Mouse (Mus musculus): ENCODE measurements around the gene Gm30191. TPM values are rescaled to one million over a fixed set of nuclear protein-coding genes. Genes with fewer than 3 reads are reported as not detected.
"Not testable (repeated sequence)": the region's sequence is repeated elsewhere in the genome, so short reads cannot be mapped to it uniquely, and the experiment has no call there.

Gene Gm30191
- polyA plus RNA-seq, 1 experiment from 2014 or later: not detected

DNA sequence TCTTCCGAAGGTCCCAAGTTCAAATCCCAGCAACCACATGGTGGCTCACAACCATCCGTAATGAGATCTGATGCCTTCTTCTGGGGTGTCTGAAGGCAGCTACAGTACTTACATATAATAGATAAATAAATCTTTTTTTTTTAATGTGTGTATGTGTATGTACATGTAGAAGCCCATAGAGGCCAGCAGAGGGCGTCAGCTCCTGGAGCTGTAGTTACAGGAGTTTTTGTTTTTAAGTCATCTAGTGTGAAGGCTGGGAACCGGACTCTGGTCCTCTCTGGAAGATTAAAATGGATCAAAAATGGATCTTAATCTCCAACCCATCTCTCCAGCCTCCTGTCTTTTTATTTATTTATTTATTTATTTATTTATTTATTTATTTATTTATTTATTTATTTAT is 49.4 kb downstream of the Gm30191 start:
- 87% methylated on average over 4 of the region's 4 CpGs for WGBS
- H3K4me3 ChIP-seq (replicated peaks); H3K36me3 ChIP-seq; ATAC-seq; H3K4me1 ChIP-seq (replicated peaks); H3K4me2 ChIP-seq (replicated peaks); H3K9me3 ChIP-seq; H3K27ac ChIP-seq; H3K9ac ChIP-seq (replicated peaks): not testable (repeated sequence)
- H3K27me3 ChIP-seq: peaks cover 13% of the 10 kb centered on the region

DNA sequence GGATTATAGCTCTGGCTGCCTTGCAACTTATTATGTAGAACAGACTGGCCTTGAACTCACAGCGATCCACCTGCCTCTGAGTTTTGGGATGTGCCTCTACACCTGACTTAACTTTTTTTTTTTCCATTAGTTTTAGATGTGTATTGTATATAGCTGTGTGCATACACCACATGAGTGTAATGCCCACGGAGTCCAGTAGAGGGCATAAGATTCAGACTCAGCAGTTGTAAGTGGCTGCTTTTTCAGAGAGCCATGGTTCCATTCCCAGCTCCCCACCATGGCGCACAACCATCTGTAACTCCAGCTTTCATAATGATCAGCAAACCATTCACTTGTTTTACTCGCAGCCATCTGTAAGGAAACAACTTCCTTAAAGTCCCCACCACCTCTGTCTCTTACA is 49.8 kb downstream of the Gm30191 start:
- no peaks in the 10 kb centered on the region for H3K9me3 ChIP-seq
- no peak overlapping the region for H3K4me2 ChIP-seq (replicated peaks)
- no peak overlapping the region for H3K4me3 ChIP-seq (replicated peaks)
- ATAC-seq: no peak
- 95% methylated on average over 4 of the region's 4 CpGs for WGBS
- no peaks in the 10 kb centered on the region for H3K4me1 ChIP-seq (replicated peaks)
- no peak overlapping the region for H3K9ac ChIP-seq (replicated peaks)
- no peak overlapping the region for H3K27ac ChIP-seq
- H3K36me3 ChIP-seq: no peaks in the 10 kb centered on the region
- H3K27me3 ChIP-seq: peaks cover 13% of the 10 kb centered on the region

DNA sequence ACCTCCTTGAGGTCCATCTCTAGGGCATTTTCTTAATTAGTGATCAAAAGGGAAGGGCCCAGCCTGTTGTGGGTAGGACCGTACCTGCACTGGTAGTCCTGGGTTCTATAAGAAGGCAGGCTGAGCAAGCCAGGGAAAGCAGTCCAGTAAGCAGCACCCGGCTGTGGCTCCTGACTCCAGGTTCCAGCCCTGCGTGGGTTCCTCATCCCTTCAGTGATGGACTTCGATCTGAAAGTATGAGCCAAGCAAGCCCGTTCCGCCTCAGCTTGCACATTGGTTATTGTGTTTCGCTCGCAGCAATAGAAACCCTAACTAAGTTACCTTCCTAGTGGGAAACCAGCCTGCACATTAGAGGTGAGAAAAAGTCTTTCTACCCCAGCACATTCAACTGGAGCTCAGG is 50.6 kb downstream of the Gm30191 start:
- WGBS: 95% methylated on average over 8 of the region's 8 CpGs
- no peak for ATAC-seq
- H3K9ac ChIP-seq (replicated peaks): no peak overlapping the region
- no peaks in the 10 kb centered on the region for H3K9me3 ChIP-seq
- no peak overlapping the region for H3K27ac ChIP-seq
- H3K4me2 ChIP-seq (replicated peaks): no peak overlapping the region
- H3K4me1 ChIP-seq (replicated peaks): no peaks in the 10 kb centered on the region
- no peak overlapping the region for H3K4me3 ChIP-seq (replicated peaks)
- no peaks in the 10 kb centered on the region for H3K36me3 ChIP-seq
- H3K27me3 ChIP-seq: peaks cover 12% of the 10 kb centered on the region

DNA sequence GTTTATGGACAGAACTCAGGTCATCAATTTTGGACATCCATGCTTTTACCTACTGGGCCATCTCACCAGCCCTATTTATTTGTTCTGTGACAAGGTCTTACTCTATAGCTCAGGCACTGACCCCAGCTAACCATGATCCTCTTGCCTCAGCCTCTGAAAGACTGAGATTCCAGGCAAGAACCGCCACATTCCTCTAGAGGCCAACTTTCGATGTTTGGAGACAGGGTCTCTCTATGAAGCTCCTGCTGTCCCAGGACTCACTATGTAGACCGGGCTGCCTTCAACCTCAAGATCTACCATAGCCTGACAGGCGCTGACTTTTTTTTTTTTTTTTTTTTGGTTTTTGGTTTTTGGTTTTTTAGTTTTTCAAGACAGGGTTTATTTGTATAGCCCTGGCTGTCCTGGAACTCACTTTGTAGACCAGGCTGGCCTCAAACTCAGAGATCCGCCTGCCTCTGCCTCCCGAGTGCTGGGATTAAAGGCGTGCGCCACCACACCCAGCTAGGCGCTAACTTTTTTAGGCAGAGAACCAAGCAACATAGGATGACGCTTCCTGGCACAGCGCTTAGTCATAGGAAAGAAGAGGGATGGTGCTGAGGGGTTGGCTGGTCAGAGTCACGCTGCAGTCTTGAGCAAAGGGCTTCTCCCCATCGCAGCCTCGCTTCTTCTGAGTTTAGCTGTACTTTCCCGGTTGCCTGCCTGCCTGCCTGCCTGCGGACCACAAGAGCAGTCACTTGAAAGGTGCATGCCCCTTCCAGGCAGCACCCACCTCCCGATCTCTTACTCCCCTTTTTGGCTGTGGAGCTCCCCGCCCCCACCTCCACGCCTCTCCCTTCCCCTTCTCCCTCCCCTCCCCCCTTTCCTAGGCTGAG is 52.1 kb downstream of the Gm30191 start:
- no peak overlapping the region for H3K9ac ChIP-seq (replicated peaks)
- no peak overlapping the region for H3K4me3 ChIP-seq (replicated peaks)
- no peaks in the 10 kb centered on the region for H3K9me3 ChIP-seq
- ATAC-seq: no peak
- no peaks in the 10 kb centered on the region for H3K4me1 ChIP-seq (replicated peaks)
- H3K36me3 ChIP-seq: no peaks in the 10 kb centered on the region
- no peak overlapping the region for H3K4me2 ChIP-seq (replicated peaks)
- peaks cover 3% of the 10 kb centered on the region for H3K27me3 ChIP-seq
- H3K27ac ChIP-seq: no peak overlapping the region
- 75% methylated on average over 19 of the region's 19 CpGs for WGBS

DNA sequence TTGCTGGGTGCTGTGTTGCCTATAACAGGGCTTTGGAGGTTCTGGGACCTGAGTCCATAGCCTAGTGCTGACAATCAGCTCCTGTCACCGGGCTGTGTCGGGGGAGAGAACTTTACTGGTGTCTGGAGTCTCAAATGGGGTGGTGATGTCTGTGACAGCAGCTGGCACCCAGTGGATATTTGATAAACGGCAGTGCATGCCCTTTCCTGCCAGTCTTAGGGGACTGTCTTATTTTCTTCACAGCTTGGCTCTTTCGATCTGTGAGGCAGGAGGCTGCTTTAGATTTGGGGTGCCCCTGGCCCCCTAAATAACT is 52.7 kb downstream of the Gm30191 start:
- Histone ChIP-seq H3K36me3 (no peaks in the 10 kb centered on the region), H3K4me1 (replicated peaks) (no peaks in the 10 kb centered on the region), H3K9me3 (no peaks in the 10 kb centered on the region), H3K4me2 (replicated peaks) (no peak overlapping the region), H3K9ac (replicated peaks) (no peak overlapping the region), H3K4me3 (replicated peaks) (no peak overlapping the region), H3K27me3 (no peaks in the 10 kb centered on the region), H3K27ac (no peak overlapping the region)
- 65% methylated on average over 4 of the region's 4 CpGs for WGBS
- ATAC-seq: no peak

Other genes starting within 250 kb of the Gm30191 start
- gene Dhdds, start 246.0 kb upstream of the Gm30191 start, polyA plus RNA-seq (2015; fragmentation: Nextera tagmentation; extraction: Ambion mirVana): 42.0 and 44.7 TPM in 2 replicates
- gene Lin28a, start 228.1 kb upstream of the Gm30191 start, polyA plus RNA-seq (2015; fragmentation: Nextera tagmentation; extraction: Ambion mirVana): 0.59 TPM in 2 replicates
- not detected in 2 replicates for gene Zfp683, start 193.1 kb upstream of the Gm30191 start, polyA plus RNA-seq (2015; fragmentation: Nextera tagmentation; extraction: Ambion mirVana)
- gene Crybg2, start 186.1 kb upstream of the Gm30191 start, polyA plus RNA-seq (2015; fragmentation: Nextera tagmentation; extraction: Ambion mirVana): 0.97 and 1.1 TPM in 2 replicates
- gene Cd52, start 151.9 kb upstream of the Gm30191 start, polyA plus RNA-seq (2015; fragmentation: Nextera tagmentation; extraction: Ambion mirVana): 2.2 and 2.7 TPM in 2 replicates
- gene Ubxn11, start 144.4 kb upstream of the Gm30191 start, polyA plus RNA-seq (2015; fragmentation: Nextera tagmentation; extraction: Ambion mirVana): 9.3 and 11.4 TPM in 2 replicates
- 319 and 332 TPM in 2 replicates for gene Sh3bgrl3, start 118.1 kb upstream of the Gm30191 start, polyA plus RNA-seq (2015; fragmentation: Nextera tagmentation; extraction: Ambion mirVana)
- gene Cep85, start 59.8 kb upstream of the Gm30191 start, polyA plus RNA-seq (2015; fragmentation: Nextera tagmentation; extraction: Ambion mirVana): 19.9 and 22.4 TPM in 2 replicates
- not detected in 2 replicates for gene Gm7534, start 43.9 kb upstream of the Gm30191 start, polyA plus RNA-seq (2015; fragmentation: Nextera tagmentation; extraction: Ambion mirVana)
- gene Catsper4, start 19.6 kb upstream of the Gm30191 start, polyA plus RNA-seq (2015; fragmentation: Nextera tagmentation; extraction: Ambion mirVana): not detected in 2 replicates
- gene Cnksr1, start 8.5 kb upstream of the Gm30191 start, polyA plus RNA-seq (2015; fragmentation: Nextera tagmentation; extraction: Ambion mirVana): 0.15 and 0.20 TPM in 2 replicates
- 0.17 and 0.62 TPM in 2 replicates for gene E130218I03Rik, start 3.3 kb upstream of the Gm30191 start, polyA plus RNA-seq (2015; fragmentation: Nextera tagmentation; extraction: Ambion mirVana)
- 14.9 and 15.6 TPM in 2 replicates for gene Zfp593, start 1.3 kb upstream of the Gm30191 start, polyA plus RNA-seq (2015; fragmentation: Nextera tagmentation; extraction: Ambion mirVana)
- 6.2 and 8.1 TPM in 2 replicates for gene Grrp1, start 7.2 kb downstream of the Gm30191 start, polyA plus RNA-seq (2015; fragmentation: Nextera tagmentation; extraction: Ambion mirVana)
- gene Pdik1l, start 41.0 kb downstream of the Gm30191 start, polyA plus RNA-seq (2015; fragmentation: Nextera tagmentation; extraction: Ambion mirVana): 42.3 and 44.0 TPM in 2 replicates
- 0.11 and 0.21 TPM in 2 replicates for gene Trim63, start 68.2 kb downstream of the Gm30191 start, polyA plus RNA-seq (2015; fragmentation: Nextera tagmentation; extraction: Ambion mirVana)
- gene Slc30a2, start 96.2 kb downstream of the Gm30191 start, polyA plus RNA-seq (2015; fragmentation: Nextera tagmentation; extraction: Ambion mirVana): 0.05 and 0.12 TPM in 2 replicates
- gene Extl1, start 136.9 kb downstream of the Gm30191 start, polyA plus RNA-seq (2015; fragmentation: Nextera tagmentation; extraction: Ambion mirVana): 0.16 and 0.40 TPM in 2 replicates
- gene Pafah2, start 149.4 kb downstream of the Gm30191 start, polyA plus RNA-seq (2015; fragmentation: Nextera tagmentation; extraction: Ambion mirVana): 6.4 and 6.6 TPM in 2 replicates
- 7,568 and 8,132 TPM in 2 replicates for gene Stmn1, start 221.4 kb downstream of the Gm30191 start, polyA plus RNA-seq (2015; fragmentation: Nextera tagmentation; extraction: Ambion mirVana)
- gene Paqr7, start 249.8 kb downstream of the Gm30191 start, polyA plus RNA-seq (2015; fragmentation: Nextera tagmentation; extraction: Ambion mirVana): 10.8 and 12.8 TPM in 2 replicates

Measured in midbrain, embryonic 13.5 days (tissue).